Mouse (Mus musculus) kidney, postnatal 10 days (tissue): ENCODE results near the gene Gfral.
A peak's percentile ranks its signal among the peaks of the same experiment; 100 is the strongest.

ENCODE experiments used
- DNase-seq: peaks from one replicate; pipeline ENCODE4 v3.0.0; 2021; ENCODE audit warnings: mixed read lengths

The Gfral gene

DNA sequence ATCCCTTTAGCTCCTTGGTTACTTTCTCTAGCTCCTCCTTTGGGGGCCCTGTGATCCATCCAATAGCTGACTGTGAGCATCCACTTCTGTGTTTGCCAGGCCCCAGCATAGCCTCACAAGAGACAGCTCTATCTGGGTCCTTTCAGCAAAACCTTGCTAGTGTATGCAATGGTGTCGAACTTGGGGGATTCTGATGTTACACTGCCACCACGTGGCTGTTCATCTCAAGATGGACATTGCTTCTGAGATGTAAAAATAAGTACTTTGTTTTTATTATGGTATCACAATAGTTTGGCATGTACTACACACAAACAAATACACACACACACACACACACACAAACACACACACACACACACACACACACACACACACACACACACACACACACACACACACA, 90.6 kb downstream of the Gfral start:
- peak; percentile 78 for DNase-seq
